Mouse (Mus musculus): ENCODE data around the gene Ube2l6. TPM values are rescaled to one million over a fixed set of nuclear protein-coding genes. Genes with fewer than 3 reads are reported as not detected.

Gene Ube2l6
- total RNA-seq, 1 experiment from 2014 or later: 43.8 TPM

GRCm38 (mm10) chr2:84827283-84827920 lies 28.8 kb downstream of the Ube2l6 start:
- ATAC-seq (replicated peaks; ENCODE audit: insufficient number of reproducible peaks, low FRiP score, low TSS enrichment, poor library complexity, severe bottlenecking): no peak

GRCm38 (mm10) chr2:84831666-84832391 lies 33.2 kb downstream of the Ube2l6 start:
- no peak for ATAC-seq (replicated peaks; ENCODE audit: insufficient number of reproducible peaks, low FRiP score, low TSS enrichment, poor library complexity, severe bottlenecking)

- no peak for ATAC-seq (replicated peaks; ENCODE audit: insufficient number of reproducible peaks, low FRiP score, low TSS enrichment, poor library complexity, severe bottlenecking)
Observed at GRCm38 (mm10) chr2:84837107-84837506, 38.5 kb downstream of the Ube2l6 start.

DNA sequence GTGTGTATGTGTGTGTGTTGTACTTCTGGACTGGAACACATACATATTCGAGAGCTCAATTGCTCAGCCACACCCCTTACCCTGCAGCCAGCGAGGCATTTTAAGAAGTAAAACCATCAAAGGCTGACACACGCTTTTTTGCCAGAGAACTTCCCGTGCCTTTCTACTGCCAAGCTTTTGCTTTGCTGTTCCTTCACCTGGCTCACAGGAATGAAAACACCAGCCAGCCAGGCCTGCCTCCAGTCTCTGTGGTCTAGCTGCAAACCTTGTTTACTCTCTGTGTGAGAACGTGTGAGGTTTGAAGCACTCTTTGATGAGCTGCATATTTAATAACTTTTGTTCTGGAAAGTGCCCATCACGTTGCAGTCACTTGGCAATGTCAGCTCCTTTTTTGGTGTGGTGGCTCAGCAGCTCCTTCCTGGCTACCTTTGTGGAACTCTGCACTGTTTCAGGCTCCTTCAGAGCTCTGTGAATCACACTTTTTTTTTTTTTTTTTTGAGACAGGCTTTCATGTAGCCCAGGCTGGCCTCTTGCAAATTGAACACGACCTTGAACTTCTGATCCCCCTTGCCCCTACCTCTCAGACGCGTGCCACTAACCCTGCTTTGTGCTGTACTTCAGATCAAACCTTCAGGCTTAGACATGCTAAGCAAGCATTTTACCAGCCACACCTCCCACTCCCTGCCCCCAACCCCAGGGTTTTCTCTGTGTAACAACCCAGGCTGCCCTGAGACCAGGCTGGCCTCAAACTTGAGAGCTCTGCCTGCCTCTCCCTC lies 39.4 kb downstream of the Ube2l6 start:
- no peak for ATAC-seq (replicated peaks; ENCODE audit: insufficient number of reproducible peaks, low FRiP score, low TSS enrichment, poor library complexity, severe bottlenecking)

DNA sequence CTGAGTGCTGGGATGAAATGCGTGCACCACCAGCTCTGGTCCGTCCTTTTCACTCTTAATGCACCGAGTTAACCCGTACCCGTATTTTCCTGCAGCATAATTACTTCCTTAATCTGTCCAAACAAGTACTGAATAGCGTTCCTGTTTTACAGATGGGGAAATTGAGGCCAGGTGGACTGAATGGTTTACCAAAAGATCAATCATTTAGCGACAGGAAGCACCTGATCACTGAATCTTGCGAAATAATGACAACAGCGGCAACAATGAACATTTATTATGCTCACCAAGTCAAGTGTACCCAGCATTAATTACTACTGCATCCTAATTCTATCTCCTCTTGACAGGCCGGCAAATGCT lies 39.9 kb downstream of the Ube2l6 start, which contains the start of gene Slc43a1:
Gene Slc43a1, plus strand, starts transcription at position 258 of the 357 bp plus-strand sequence.
- ATAC-seq (replicated peaks; ENCODE audit: insufficient number of reproducible peaks, low FRiP score, low TSS enrichment, poor library complexity, severe bottlenecking): no peak

DNA sequence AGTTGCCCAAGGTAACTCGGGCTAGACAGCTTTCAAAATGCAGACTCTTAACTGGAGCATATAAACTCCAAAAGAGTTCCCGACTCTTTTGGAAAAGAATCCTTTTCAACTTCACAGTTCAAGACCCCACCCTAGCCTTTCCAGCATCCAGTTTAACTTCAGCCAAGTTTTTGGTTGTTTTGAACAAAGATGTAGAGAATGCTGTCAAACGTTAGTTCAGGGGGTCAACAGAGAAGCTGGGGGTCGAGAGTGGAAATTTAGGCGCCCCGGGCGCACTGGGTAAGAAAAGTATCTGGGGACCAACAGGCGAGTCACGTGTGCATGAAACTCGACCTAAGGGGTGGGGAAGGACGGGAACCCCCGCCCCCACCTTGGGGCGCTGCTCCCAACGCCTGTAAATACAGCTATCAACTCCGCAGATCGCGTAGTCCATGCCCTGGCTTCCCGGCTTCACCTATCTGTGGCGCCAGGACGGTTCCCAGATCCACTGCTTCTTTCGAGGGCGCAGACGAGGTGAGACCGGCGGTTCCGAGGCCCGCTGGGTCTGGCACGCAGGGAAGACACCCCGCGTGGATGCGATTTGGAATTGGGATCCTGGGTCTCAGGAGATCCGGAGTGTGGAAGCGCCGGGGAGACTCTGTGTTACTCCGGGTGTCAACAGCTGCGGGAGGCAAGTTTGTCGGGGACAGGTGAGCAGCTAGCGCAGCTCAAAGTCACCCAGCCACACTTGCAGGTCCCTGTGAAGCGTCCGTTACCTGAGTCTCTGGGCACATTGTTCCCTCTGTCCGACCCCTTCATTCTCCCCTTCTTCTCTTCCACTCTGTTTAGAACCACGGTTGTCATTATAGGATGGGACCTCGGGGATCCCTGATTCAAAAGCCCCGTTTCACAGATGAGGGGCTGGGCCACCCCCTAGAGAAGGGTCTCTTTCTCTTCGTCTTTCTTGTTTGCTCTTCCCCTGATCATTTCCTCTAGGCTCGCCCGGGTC lies 40.7 kb downstream of the Ube2l6 start:
- ATAC-seq (replicated peaks; ENCODE audit: insufficient number of reproducible peaks, low FRiP score, low TSS enrichment, poor library complexity, severe bottlenecking): no peak

DNA sequence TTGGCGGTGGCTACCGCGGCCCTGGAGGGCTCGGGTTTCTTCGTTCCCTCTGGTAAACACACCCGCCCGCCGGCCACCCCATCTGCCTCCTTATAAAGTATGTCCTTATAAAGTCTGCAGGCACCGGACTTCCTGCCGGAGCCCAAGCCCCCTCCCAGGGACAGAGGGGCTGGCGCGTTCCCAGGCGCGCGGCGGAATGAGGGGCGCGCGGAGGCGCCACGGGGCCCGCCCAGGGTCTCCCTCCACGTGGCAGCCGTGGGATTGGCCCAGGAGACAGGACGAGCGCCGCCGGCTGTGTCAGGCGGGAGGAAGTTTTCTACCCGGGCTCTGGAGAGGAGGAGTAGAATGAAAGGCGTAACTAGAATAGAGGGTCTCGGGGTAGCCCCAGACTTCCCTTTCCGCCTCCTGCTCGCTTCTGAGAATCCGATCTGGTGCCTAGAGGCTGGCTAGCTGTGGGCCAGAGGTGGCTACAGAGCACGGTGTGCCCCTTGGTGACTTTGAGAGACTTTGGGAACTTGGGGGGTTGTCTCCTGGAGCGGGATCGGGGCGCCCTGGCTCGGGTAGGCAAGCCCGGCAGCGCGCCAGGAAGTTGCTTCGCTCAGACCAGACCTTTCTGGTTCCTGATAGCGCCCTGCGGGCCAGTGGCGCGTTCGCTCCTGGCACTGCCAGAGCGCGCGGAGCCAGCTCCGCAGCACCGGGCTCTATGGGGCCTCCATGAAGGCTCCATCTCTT lies 41.6 kb downstream of the Ube2l6 start:
- no peak; the same call in 1 of the 2 replicates for ATAC-seq (replicated peaks; ENCODE audit: insufficient number of reproducible peaks, low FRiP score, low TSS enrichment, poor library complexity, severe bottlenecking)

DNA sequence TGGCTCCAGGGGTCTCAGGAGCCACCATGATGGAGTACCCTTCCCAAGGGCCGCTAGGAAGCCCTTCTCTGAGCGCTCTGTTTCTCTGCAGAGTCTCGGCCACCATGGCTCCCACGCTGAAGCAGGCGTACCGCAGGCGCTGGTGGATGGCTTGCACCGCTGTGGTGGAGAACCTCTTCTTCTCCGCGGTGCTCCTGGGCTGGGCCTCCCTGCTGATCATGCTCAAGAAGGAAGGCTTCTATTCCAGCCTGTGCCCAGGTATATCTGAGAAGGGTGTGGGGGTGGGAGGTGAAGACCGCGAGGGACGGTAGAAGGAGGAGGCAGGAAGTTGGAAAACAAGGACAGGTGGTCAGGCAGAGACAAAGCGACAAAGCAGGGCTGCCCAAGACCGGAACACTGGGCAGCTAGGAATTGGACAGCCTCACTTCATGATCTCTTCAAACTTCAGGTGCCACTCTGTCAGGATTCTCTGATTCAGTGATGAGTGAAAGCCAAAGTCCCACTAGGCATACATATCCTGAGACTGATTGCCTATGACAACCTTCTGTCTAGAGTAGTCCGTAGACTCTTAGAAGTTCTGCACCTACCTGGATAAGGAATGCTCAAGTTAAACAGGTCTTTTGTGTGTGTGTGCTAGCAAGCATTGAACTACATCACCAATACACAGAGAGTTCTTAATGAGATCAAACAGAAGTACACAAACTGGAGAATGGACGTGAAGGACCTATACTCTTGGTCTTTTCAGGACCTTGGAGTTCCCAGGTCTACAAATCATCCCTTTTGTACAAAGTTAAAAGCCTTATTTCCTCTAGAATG lies 42.3 kb downstream of the Ube2l6 start:
- no peak for ATAC-seq (replicated peaks; ENCODE audit: insufficient number of reproducible peaks, low FRiP score, low TSS enrichment, poor library complexity, severe bottlenecking)

DNA sequence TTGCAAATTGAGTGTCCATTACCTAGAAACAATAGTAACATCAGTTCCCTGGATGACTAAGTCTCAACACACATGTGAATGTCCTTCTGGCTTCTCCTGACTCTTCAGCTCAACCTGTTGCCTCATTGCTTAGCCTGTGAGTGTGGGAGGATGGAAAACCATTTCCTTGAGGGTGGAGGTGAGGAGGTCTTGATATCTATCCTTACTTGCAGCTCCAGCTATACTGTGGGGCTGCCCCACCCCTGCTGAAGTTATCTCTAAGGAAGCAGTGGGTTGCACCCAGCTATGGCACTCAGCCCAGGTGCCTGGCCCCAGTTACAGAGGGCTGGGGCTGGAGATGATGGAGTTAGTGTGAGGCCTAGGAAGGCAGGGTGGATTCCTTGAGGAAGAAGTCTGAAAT lies 43.3 kb downstream of the Ube2l6 start:
- ATAC-seq (replicated peaks; ENCODE audit: insufficient number of reproducible peaks, low FRiP score, low TSS enrichment, poor library complexity, severe bottlenecking): no peak

DNA sequence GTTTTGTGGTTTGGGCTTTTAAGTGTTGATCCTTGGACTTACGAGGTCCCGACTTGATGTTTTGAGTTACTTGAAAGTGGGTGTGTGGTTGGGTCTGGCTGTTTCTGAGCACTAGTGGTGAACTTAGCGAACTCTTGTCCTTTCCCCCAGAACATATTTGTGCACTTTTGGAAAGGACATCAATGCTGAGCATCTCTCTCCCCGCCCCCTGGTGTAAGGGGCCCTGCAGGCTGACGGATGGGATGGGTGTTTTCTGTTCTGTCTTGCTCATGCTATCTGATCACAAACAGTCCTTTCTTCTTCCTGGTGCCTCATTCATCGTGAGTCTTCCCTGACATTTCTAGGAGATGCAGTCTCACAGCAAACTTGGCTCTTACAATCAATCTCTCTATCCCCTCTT lies 45.0 kb downstream of the Ube2l6 start:
- ATAC-seq (replicated peaks; ENCODE audit: insufficient number of reproducible peaks, low FRiP score, low TSS enrichment, poor library complexity, severe bottlenecking): no peak

DNA sequence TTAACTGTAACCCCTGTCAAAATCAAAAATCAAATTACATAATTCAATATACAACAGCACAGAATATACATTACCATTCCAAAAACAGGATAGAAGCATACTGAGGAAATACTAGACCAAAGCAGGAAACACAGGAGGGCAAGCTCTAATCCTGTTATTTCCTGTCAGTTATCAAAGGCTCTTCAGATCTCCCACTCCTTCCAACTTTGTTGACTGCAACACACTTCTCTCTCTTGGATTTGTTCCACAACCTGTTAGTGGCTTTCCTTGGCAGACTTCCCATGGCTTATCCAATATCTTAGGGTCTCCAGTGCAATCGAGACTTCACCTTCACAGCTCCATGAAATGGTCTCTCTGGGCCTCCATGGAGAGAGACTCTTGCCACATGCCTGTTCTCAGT lies 46.6 kb downstream of the Ube2l6 start:
- no peak for ATAC-seq (replicated peaks; ENCODE audit: insufficient number of reproducible peaks, low FRiP score, low TSS enrichment, poor library complexity, severe bottlenecking)

GRCm38 (mm10) chr2:84850407-84851129 lies 51.9 kb downstream of the Ube2l6 start:
- no peak for ATAC-seq (replicated peaks; ENCODE audit: insufficient number of reproducible peaks, low FRiP score, low TSS enrichment, poor library complexity, severe bottlenecking)

DNA sequence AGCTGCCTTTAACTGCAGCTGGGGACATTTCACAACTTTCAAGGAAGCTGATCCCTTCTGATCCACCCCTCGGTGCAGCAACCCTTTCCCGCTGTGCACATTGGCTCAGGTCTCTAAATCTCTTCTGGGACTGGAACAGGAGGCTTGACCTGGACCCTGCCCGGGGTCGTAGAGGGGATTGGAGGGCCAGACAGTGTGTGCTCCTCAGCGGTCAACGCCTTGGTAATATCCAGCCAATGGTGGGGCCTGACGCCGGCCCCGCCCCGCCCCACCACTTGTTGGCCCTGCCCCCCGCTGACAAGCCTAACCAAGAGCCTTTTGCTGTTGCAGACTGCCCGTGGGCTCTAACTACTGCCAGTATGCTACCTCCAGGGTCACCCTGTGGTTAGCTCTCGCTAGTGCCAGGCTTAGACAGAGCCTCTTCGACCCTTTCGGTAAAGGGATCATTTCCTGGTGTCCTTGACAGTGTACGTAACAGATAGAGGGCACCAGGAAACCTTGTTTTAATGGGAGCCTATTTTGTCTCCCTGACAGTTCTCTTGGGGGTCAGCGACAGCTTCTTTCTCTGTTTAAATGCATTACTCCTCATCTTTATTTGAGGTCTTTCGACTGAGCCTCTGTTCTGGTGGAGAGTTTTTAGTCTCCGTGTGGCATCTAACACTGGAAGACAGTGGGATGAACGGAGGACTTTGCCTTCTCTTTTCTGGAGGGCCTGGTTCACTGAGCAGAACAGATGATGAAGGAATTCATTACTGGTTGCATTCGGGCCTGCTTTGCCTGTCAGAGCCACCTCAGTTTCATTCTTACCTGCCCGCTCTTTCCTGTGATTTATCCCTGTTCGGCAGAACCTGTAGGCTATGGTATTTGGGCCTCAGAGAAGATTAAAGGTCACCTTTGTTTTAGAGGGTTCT lies 52.8 kb downstream of the Ube2l6 start:
- ATAC-seq (replicated peaks; ENCODE audit: insufficient number of reproducible peaks, low FRiP score, low TSS enrichment, poor library complexity, severe bottlenecking): no peak

DNA sequence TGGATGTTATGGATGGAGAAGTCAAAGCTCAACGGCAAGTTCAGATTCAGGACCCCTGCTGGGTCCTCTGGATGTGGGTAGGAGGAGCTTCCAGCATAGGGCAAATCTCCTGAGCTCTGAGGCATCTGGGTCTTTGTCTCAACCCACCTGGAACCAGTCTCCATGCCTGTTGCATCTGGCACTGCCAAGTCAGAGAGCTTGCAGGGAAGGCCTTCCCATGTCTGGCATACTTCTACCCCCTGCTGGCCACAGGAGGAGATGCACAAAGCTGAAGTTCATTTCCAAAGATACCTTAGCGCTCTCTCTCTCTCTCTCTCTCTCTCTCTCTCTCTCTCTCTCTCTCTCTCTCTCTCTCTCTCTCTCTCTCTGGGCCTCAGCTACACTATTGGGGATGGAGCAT lies 57.1 kb downstream of the Ube2l6 start:
- ATAC-seq (replicated peaks; ENCODE audit: insufficient number of reproducible peaks, low FRiP score, low TSS enrichment, poor library complexity, severe bottlenecking): no peak

DNA sequence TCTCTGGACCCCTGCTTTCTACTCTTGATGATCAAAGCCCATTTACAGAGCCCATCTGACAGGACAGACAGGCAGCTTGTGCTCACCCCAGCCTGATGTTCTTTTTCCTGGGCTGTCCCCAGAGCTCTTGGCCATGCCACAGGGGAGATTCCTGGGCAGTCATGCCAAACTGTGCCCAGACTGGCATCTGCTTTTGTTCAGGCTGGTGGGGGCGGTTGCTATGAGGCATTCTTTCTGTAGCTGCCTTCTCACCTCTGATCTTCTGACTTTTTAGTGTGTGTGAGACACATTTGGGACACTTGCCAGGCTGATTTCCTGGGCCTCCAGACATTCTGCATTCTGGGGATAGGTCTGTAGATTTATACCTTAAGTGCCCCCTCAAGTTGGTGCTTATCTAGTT lies 59.9 kb downstream of the Ube2l6 start:
- ATAC-seq (replicated peaks; ENCODE audit: insufficient number of reproducible peaks, low FRiP score, low TSS enrichment, poor library complexity, severe bottlenecking): no peak

Measured in monocyte, adult 5-6 weeks (primary cell).